Mouse (Mus musculus): ENCODE data around the gene Marc2.

Gene Marc2
- long read RNA-seq, experiment 1, transcript Marc2-201 (8 exons, 1,917 nt) = major isoform, 81 of 88 reads
- long read RNA-seq, experiment 1, partial matches to known transcripts = 3 of 88 reads
- long read RNA-seq, experiment 1, other reads (novel, unspliced or antisense) = 4 of 88 reads
- long read RNA-seq, experiment 2, transcript Marc2-201 (8 exons, 1,917 nt) = major isoform, 111 of 131 reads
- long read RNA-seq, experiment 2, transcript Marc2-208 (5 exons, 633 nt) = minor isoform, 5 of 131 reads
- long read RNA-seq, experiment 2, partial matches to known transcripts = 7 of 131 reads
- long read RNA-seq, experiment 2, other reads (novel, unspliced or antisense) = 8 of 131 reads

GRCm38 (mm10) chr1:184846092-184846750 lies at the start of gene Marc2:
Gene Marc2, minus strand, starts transcription at chr1:184846451.
- intact Hi-C loops (cut with DNase I) = no loop called here

- intact Hi-C loops (cut with DNase I) = loop anchor here (5.0 kb wide), 1 partner anchor 70 kb away; no protein-coding TSS in a partner anchor
Measured at GRCm38 (mm10) chr1:184891998-184892397, 45.7 kb upstream of the Marc2 start.

GRCm38 (mm10) chr1:184889454-184889853 lies 43.2 kb upstream of the Marc2 start:
- intact Hi-C loops (cut with DNase I) = loop anchor here (5.0 kb wide), 1 partner anchor 37 kb away; no protein-coding TSS in a partner anchor

GRCm38 (mm10) chr1:184886160-184886559 lies 39.9 kb upstream of the Marc2 start:
- intact Hi-C loops (cut with DNase I) = loop anchor here (5.0 kb wide), 1 partner anchor 34 kb away; no protein-coding TSS in a partner anchor

- intact Hi-C loops (cut with DNase I) = no loop called here
Measured at GRCm38 (mm10) chr1:184882281-184883268, 36.3 kb upstream of the Marc2 start, which contains the start of gene C130074G19Rik. Gene C130074G19Rik, minus strand, starts transcription at chr1:184883218.

GRCm38 (mm10) chr1:184881861-184882260 lies 35.6 kb upstream of the Marc2 start:
- intact Hi-C loops (cut with DNase I) = no loop called here

- intact Hi-C loops (cut with DNase I) = no loop called here
Measured at GRCm38 (mm10) chr1:184881211-184881610, 35.0 kb upstream of the Marc2 start.

GRCm38 (mm10) chr1:184878860-184879259 lies 32.6 kb upstream of the Marc2 start:
- intact Hi-C loops (cut with DNase I) = no loop called here

GRCm38 (mm10) chr1:184877306-184877705 lies 31.1 kb upstream of the Marc2 start:
- intact Hi-C loops (cut with DNase I) = no loop called here

- intact Hi-C loops (cut with DNase I) = no loop called here
Measured at GRCm38 (mm10) chr1:184873910-184874309, 27.7 kb upstream of the Marc2 start.

- intact Hi-C loops (cut with DNase I) = no loop called here
Measured at GRCm38 (mm10) chr1:184872069-184872819, 26.0 kb upstream of the Marc2 start.

GRCm38 (mm10) chr1:184871506-184871905 lies 25.3 kb upstream of the Marc2 start:
- intact Hi-C loops (cut with DNase I) = no loop called here

- intact Hi-C loops (cut with DNase I) = no loop called here
Measured at GRCm38 (mm10) chr1:184870646-184871385, 24.6 kb upstream of the Marc2 start.

- intact Hi-C loops (cut with DNase I) = no loop called here
Measured at GRCm38 (mm10) chr1:184869939-184870565, 23.8 kb upstream of the Marc2 start.

- intact Hi-C loops (cut with DNase I) = no loop called here
Measured at GRCm38 (mm10) chr1:184867640-184868120, 21.4 kb upstream of the Marc2 start.

- intact Hi-C loops (cut with DNase I) = no loop called here
Measured at GRCm38 (mm10) chr1:184864381-184864801, 18.1 kb upstream of the Marc2 start.

GRCm38 (mm10) chr1:184862636-184863035 lies 16.4 kb upstream of the Marc2 start:
- intact Hi-C loops (cut with DNase I) = no loop called here

GRCm38 (mm10) chr1:184861551-184861950 lies 15.3 kb upstream of the Marc2 start:
- intact Hi-C loops (cut with DNase I) = no loop called here

- intact Hi-C loops (cut with DNase I) = no loop called here
Measured at GRCm38 (mm10) chr1:184860276-184860675, 14.0 kb upstream of the Marc2 start.
